9 mouse cellular contexts compared by ENCODE assay signal in the genomic region with DNA sequence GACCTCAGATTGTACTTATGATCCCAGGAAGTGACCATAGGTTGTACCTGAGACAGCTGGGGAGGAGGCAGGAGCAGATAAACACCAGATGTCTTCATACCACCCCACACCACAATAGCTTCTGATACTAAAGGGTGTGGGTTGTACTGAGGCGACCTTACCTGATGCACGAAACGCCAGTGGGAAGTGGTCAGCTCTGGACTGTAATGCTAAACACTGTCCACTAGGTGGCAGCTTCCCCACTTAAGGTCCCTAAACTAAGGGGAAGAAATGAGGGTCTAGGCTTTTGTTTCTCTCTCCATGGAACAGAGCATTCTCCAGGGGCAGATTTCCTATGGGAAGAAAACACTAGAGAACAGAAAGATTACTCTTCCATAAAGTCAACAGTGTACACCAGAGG. TPM values are rescaled to one million over a fixed set of nuclear protein-coding genes. Genes with fewer than 3 reads are reported as not detected.
DNase-seq lines count a peak whose midpoint lies in the region; ATAC-seq and TF ChIP-seq lines count a peak whose summit lies in the region.
"Had no signal": no experiment of that assay in that cellular context is flagged by ENCODE, and none has a peak within 500 bp of the region (broad histone marks: within the 10 kb centered on the region; RNA-seq: fewer than 3 reads in every experiment).

No protein-coding gene starts in this region.

- TF ChIP-seq CTCF in liver, adult 2 months (IDR thresholded peaks at IDR 0.05; ENCODE audit: low read depth, low read length), result peak; percentile 54; the same call in 1 of the 2 replicates
- TF ChIP-seq CTCF in cortical plate, adult 2 months (IDR thresholded peaks at IDR 0.05; ENCODE audit: extremely low read depth, insufficient read depth, low read length), result peak; percentile 66
- TF ChIP-seq CTCF in olfactory bulb, adult 2 months (IDR thresholded peaks at IDR 0.05; ENCODE audit: insufficient read depth, low read depth, low read length), result peak; percentile 34; the same call in 1 of the 2 replicates

- no peak overlapping the region for H3K27ac ChIP-seq in liver, adult 2 months (replicated peaks; ENCODE audit: insufficient read depth, low read depth, low read length)
- H3K27ac ChIP-seq in cortical plate, adult 2 months (ENCODE audit: insufficient read depth, low read length), result no peak overlapping the region
- H3K27ac ChIP-seq in olfactory bulb, adult 2 months (ENCODE audit: insufficient read depth, low read depth, low read length), result no peak overlapping the region
- H3K27ac ChIP-seq: neural tube, embryonic 13.5 days had no signal

- no peak for TF ChIP-seq POLR2A in liver, adult 2 months (IDR thresholded peaks at IDR 0.05; ENCODE audit: extremely low read depth, insufficient read depth, low read length)
- no peak for TF ChIP-seq POLR2A in cortical plate, adult 2 months (IDR thresholded peaks at IDR 0.05; ENCODE audit: extremely low read depth, insufficient read depth, low read length)
- TF ChIP-seq POLR2A in olfactory bulb, adult 2 months (IDR thresholded peaks at IDR 0.05; ENCODE audit: insufficient read depth, low read depth, low read length), result no peak

- ATAC-seq in erythroblast, adult 5-6 weeks (replicated peaks; ENCODE audit: low FRiP score, poor library complexity, severe bottlenecking), result no peak

- H3K27me3 ChIP-seq in liver, adult 2 months (ENCODE audit: control insufficient read depth, insufficient read depth, low read length), result no peaks in the 10 kb centered on the region
- H3K27me3 ChIP-seq: neural tube, embryonic 13.5 days had no signal

- H3K9ac ChIP-seq in liver, adult 2 months (ENCODE audit: low read depth, low read length), result no peak overlapping the region
- H3K9ac ChIP-seq: neural tube, embryonic 13.5 days had no signal

- no peaks in the 10 kb centered on the region for H3K4me1 ChIP-seq in liver, adult 2 months (ENCODE audit: control insufficient read depth, insufficient read depth, low read length)
- no peaks in the 10 kb centered on the region for H3K4me1 ChIP-seq in cortical plate, adult 2 months (ENCODE audit: control insufficient read depth, insufficient read depth, low read length)
- no peaks in the 10 kb centered on the region for H3K4me1 ChIP-seq in olfactory bulb, adult 2 months (ENCODE audit: control insufficient read depth, insufficient read depth, low read length)
- H3K4me1 ChIP-seq: neural tube, embryonic 13.5 days had no signal

- DNase-seq in liver, adult 2 months (ENCODE audit: extremely low read depth, low read depth, low spot score), result no peak
- no peak for DNase-seq in liver
- DNase-seq in WW6 (ENCODE audit: low read depth, low spot score), result peak; percentile 4
- DNase-seq in adrenal gland, adult 18-20 months (ENCODE audit: low spot score in 2 of 2), result no peak
- DNase-seq in adrenal gland, postnatal 25 days, result no peak

- no peaks in the 10 kb centered on the region for H3K36me3 ChIP-seq in liver, adult 2 months (ENCODE audit: control insufficient read depth, insufficient read depth, low read length)

- WGBS in liver, adult 2 months, result 43% methylated on average over 3 of the region's 3 CpGs
- WGBS in olfactory bulb, adult 2 months, result 22% methylated on average over 3 of the region's 3 CpGs

- H3K79me2 ChIP-seq in liver, adult 2 months (ENCODE audit: control insufficient read depth, insufficient read depth, low read length), result no peaks in the 10 kb centered on the region

- H3K4me3 ChIP-seq in liver, adult 2 months (ENCODE audit: insufficient read depth, low read depth, low read length), result no peak overlapping the region
- H3K4me3 ChIP-seq in cortical plate, adult 2 months (ENCODE audit: insufficient read depth, low read length), result no peak overlapping the region
- no peak overlapping the region for H3K4me3 ChIP-seq in olfactory bulb, adult 2 months (ENCODE audit: insufficient read depth, low read depth, low read length)
- H3K4me3 ChIP-seq: neural tube, embryonic 13.5 days had no signal

RNA-seq across cellular contexts. Expression of gene Zfp326, which starts 53.9 kb away (rescaled TPM):
- total RNA-seq in liver, adult 2 months (2014; rRNA removed), result 7.8 and 11.2 TPM in 2 replicates
- polyA plus RNA-seq in liver, adult 2 months (2012; rRNA removed), result 3.9 and 4.9 TPM in 2 replicates
- polyA plus RNA-seq in cortical plate, adult 2 months (2012; rRNA removed), result 32.8 and 37.4 TPM in 2 replicates
- polyA plus RNA-seq in olfactory bulb, adult 2 months (2012; ENCODE audit: insufficient read depth, insufficient read length, low replicate concordance, missing spikeins), result not detected in 2 replicates
- total RNA-seq in adrenal gland, adult 18-20 months (2021), result 10 to 100 TPM; 26.3 to 26.4 TPM
- 28.6 and 32.1 TPM in 2 replicates for total RNA-seq in adrenal gland, postnatal 25 days (2021)
- 4.0 and 5.2 TPM in 2 replicates for total RNA-seq in erythroblast, adult 5-6 weeks (2015; ENCODE audit: low replicate concordance)
- 2.6 and 4.4 TPM in 2 replicates for total RNA-seq in erythroblast, adult 5-6 weeks (2017; ENCODE audit: low replicate concordance)
